Mouse (Mus musculus): ENCODE measurements around the gene Gm26920.
A peak's percentile ranks its signal among the peaks of the same experiment; 100 is the strongest.

Gene Gm26920

GRCm38 (mm10) chr7:30053591-30053990 is 36.6 kb downstream of the Gm26920 start:
- peak; percentile 40 for DNase-seq (ENCODE audit: low spot score)

GRCm38 (mm10) chr7:30050882-30051548 is 39.2 kb downstream of the Gm26920 start, which contains the start of gene Zfp14:
Gene Zfp14, minus strand, starts transcription at chr7:30051380.
- DNase-seq (ENCODE audit: low spot score), result peak; percentile 96

GRCm38 (mm10) chr7:30048126-30048525 is 42.1 kb downstream of the Gm26920 start:
- no peak for DNase-seq (ENCODE audit: low spot score)

GRCm38 (mm10) chr7:30044354-30044753 is 45.9 kb downstream of the Gm26920 start:
- no peak for DNase-seq (ENCODE audit: low spot score)

DNA sequence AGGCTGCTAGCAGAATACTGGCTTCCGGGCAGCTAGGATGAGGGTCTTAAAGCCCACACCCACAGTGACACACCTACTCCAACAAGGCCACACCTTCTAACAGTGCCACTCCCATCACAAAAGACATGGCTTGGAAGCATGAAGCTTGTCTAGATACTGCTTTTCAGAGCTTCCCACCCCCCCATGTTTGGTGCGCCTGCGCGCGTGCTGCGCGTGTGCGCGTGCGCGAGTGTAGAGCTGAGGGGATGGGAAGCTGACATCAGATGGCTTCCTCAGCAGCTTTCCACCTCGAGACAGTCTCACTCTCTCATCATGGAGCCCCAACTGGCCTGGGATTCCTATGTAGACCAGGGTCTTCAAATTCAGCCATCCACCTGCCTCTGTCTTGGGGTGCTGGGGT is 55.9 kb downstream of the Gm26920 start:
- DNase-seq (ENCODE audit: low spot score), result no peak

DNA sequence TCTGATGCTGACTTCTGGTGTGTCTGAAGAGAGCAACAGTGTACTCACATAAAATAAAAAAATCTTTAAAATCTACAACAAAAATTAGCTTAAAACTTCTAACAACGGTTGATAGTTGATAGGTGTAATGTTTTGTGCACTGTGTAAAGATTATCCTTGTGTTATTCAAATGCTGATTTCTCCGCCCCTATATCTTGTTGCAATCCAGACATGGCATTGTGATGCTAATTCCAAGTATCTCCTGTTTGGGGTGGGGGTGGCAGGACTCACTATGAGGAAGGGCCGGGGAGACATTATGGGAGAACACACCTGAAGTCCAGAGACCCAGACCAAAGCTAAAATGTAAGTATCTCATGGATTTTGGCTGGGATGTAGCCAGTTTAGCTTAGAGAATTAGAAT is 58.8 kb downstream of the Gm26920 start:
- DNase-seq (ENCODE audit: low spot score), result no peak

- no peak for DNase-seq (ENCODE audit: low spot score)
These were observed 59.5 kb downstream of the Gm26920 start for GRCm38 (mm10) chr7:30030677-30031076.

GRCm38 (mm10) chr7:30028572-30028971 is 61.6 kb downstream of the Gm26920 start:
- no peak for DNase-seq (ENCODE audit: low spot score)

DNA sequence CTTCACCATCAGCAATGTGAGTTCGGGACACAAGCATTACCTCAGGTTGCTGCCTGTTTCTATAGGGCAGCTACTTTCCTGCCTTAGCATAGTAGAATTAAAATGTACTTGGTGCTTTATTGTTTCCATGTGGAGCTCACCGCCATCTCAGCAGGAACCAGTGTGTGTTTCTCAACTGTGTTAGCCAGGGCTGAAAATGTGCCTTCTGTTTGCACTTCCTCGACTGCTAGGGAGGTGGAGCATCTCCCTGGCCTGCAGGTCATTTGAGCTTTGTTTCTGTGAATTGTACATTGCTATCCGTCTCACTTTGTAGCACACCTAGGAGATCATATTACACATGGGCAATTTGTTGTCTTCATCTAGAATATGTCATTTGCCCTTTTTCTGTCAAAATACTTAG is 62.9 kb downstream of the Gm26920 start:
- DNase-seq (ENCODE audit: low spot score), result no peak

- no peak for DNase-seq (ENCODE audit: low spot score)
These were observed 64.9 kb downstream of the Gm26920 start for GRCm38 (mm10) chr7:30025358-30025757.

GRCm38 (mm10) chr7:30023800-30024199 is 66.4 kb downstream of the Gm26920 start:
- DNase-seq (ENCODE audit: low spot score), result no peak

- DNase-seq (ENCODE audit: low spot score), result no peak
These were observed 66.9 kb downstream of the Gm26920 start for GRCm38 (mm10) chr7:30023324-30023723.

DNA sequence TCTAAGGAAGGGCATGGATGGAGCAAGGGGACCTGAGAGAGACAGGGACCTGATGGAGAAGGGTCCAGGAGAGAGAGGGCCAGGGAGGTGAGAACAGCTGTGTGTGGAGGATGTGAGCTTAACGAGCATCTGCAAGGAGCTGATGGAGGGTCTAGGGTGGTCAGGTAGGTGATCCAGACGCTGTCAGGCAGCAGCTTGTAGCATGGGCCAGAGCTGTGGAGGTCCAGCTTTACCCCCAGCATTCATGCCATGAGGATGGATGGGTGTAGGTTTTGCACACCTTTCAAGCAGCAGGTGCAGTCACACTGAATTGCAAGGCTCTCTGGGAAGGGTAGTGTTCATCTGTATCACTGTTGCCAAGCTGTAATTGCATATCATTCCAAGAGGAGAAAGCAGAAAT is 70.7 kb downstream of the Gm26920 start:
- DNase-seq (ENCODE audit: low spot score), result no peak

- no peak for DNase-seq (ENCODE audit: low spot score)
These were observed 73.0 kb downstream of the Gm26920 start for GRCm38 (mm10) chr7:30017226-30017625.

GRCm38 (mm10) chr7:30012956-30013363 is 77.2 kb downstream of the Gm26920 start:
- DNase-seq (ENCODE audit: low spot score), result peak; percentile 74

- no peak for DNase-seq (ENCODE audit: low spot score)
These were observed 79.5 kb downstream of the Gm26920 start for GRCm38 (mm10) chr7:30010551-30011195.

GRCm38 (mm10) chr7:30009321-30010085 is 80.7 kb downstream of the Gm26920 start:
- peak; percentile 12 for DNase-seq (ENCODE audit: low spot score)

- DNase-seq (ENCODE audit: low spot score), result peak; percentile 34
These were observed 82.1 kb downstream of the Gm26920 start for GRCm38 (mm10) chr7:30008020-30008690.

DNA sequence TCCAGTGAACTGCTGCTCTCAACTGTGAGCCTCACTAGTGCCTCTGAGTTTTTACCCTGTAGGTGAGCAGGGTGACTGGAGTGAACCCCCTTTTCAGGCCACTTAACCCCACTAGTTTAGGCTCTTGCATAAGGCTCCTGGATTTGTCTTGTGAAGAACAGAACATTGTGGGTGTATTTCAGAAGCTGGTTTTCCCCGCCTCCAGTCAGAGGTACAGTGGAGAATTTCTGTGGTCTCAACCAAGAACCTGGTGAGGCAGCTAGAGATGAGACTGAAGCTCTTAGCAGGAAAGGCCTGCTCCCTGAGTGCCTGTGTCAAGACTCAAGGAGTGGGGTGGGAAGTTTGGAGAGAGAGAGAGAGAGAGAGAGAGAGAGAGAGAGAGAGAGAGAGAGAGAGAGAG is 82.6 kb downstream of the Gm26920 start:
- DNase-seq (ENCODE audit: low spot score), result no peak

All from embryo, embryonic 10.5 days (tissue).